Mouse (Mus musculus): Measurements from ENCODE around the gene Tor1aip2. TPM values are rescaled to one million over a fixed set of nuclear protein-coding genes. Genes with fewer than 3 reads are reported as not detected.
A peak's percentile ranks its signal among the peaks of the same experiment; 100 is the strongest.
"Not testable (repeated sequence)": the region's sequence is repeated elsewhere in the genome, so short reads cannot be mapped to it uniquely, and the experiment has no call there.

Gene Tor1aip2
- polyA plus RNA-seq, 1 experiment from 2014 or later: 73.6 TPM

DNA sequence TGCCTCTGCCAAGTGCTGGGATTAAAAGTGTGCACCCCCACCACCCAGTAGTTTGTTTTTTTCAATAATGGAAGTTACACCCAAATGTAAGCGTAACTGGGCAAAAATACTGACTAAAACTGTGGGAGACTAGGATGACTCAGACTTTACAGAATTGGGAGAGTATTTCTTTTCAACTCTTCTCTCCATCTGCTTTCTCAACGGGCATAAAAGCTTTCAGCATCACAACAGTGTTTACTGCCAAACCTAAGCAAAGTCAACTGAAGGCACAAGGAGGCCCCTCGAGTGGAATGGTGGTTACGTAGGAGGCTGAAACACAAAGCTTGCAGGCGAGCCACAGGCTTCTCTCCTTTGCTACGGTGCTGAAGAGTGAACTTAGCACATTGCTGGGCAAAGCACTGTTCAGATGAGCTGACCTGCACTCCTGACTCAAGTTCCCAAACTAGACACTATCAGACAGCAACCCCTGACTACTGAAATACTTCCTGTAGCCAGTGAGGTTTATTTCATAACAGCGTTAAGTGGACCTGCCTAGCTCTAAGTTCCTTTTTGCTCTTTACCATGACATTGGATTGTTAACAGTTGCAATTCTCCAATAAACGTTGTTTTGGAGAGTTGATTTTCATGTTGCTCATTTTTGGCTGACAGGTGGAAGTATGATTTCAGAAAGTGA, 10.2 kb upstream of the Tor1aip2 start:
- Histone ChIP-seq H3K9ac (replicated peaks) (no peak overlapping the region), H3K9me3 (no peaks in the 10 kb centered on the region), H3K36me3 (peaks cover 33% of the 10 kb centered on the region), H3K27me3 (no peaks in the 10 kb centered on the region), H3K4me2 (replicated peaks) (no peak overlapping the region), H3K4me1 (no peaks in the 10 kb centered on the region), H3K27ac (replicated peaks) (no peak overlapping the region), H3K4me3 (no peak overlapping the region)
- no peak for ATAC-seq (replicated peaks)
- WGBS: 84% methylated on average over 8 of the region's 8 CpGs

GRCm38 (mm10) chr1:156027849-156028248, 7.4 kb upstream of the Tor1aip2 start:
- ATAC-seq (replicated peaks): no peak
- H3K36me3 ChIP-seq: peaks cover 44% of the 10 kb centered on the region
- no peaks in the 10 kb centered on the region for H3K4me1 ChIP-seq
- no peak overlapping the region for H3K4me3 ChIP-seq
- H3K27ac ChIP-seq (replicated peaks): no peak overlapping the region
- 85% methylated on average over 3 of the region's 3 CpGs for WGBS
- H3K9ac ChIP-seq (replicated peaks): no peak overlapping the region
- H3K9me3 ChIP-seq: no peaks in the 10 kb centered on the region
- no peak overlapping the region for H3K4me2 ChIP-seq (replicated peaks)
- no peaks in the 10 kb centered on the region for H3K27me3 ChIP-seq

- Histone ChIP-seq H3K27me3 (no peaks in the 10 kb centered on the region), H3K4me1 (no peaks in the 10 kb centered on the region), H3K36me3 (peaks cover 48% of the 10 kb centered on the region), H3K9me3 (no peaks in the 10 kb centered on the region), H3K4me3 (no peak overlapping the region), H3K27ac (replicated peaks) (no peak overlapping the region), H3K4me2 (replicated peaks) (no peak overlapping the region), H3K9ac (replicated peaks) (no peak overlapping the region)
- WGBS: 90% methylated on average over 4 of the region's 4 CpGs
- ATAC-seq (replicated peaks): no peak
Observed at GRCm38 (mm10) chr1:156028340-156028975, 6.7 kb upstream of the Tor1aip2 start.

DNA sequence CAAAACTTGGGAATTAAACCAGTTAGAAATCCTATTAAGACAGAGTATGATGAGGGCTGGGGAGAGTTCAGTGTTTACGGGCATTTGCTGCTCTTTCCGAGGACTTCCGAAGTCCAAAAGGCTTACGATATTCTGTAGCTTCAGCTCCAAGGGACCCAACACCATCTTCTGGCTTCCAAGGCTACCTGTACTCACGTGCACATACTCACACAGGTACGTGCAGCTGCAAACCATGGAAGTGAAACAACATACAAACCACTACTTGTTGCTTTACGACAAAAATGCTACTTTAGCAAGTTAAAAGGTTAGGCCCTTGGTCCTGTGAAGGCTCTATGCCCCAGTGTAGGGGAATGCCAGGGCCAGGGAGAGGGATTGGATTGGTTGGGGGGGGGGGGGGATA, 1.3 kb upstream of the Tor1aip2 start:
- Histone ChIP-seq H3K9me3 (no peaks in the 10 kb centered on the region), H3K36me3 (peaks cover 39% of the 10 kb centered on the region), H3K4me3 (no peak overlapping the region), H3K9ac (replicated peaks) (no peak overlapping the region), H3K27me3 (no peaks in the 10 kb centered on the region), H3K27ac (replicated peaks) (no peak overlapping the region), H3K4me1 (peaks cover 16% of the 10 kb centered on the region), H3K4me2 (replicated peaks) (no peak overlapping the region)
- WGBS: 95% methylated on average over 7 of the region's 7 CpGs
- no peak for ATAC-seq (replicated peaks)

GRCm38 (mm10) chr1:156034661-156035060, 542 bp upstream of the Tor1aip2 start:
- H3K4me1 ChIP-seq: peaks cover 16% of the 10 kb centered on the region
- no peak for ATAC-seq (replicated peaks)
- peak overlapping the region; percentile 96; the same call in 1 of the 2 replicates for H3K27ac ChIP-seq (replicated peaks)

GRCm38 (mm10) chr1:156035930-156036737, 931 bp downstream of the Tor1aip2 start, which contains the start of gene Tor1aip1:
Gene Tor1aip1, minus strand, starts transcription at chr1:156036480.
- Histone ChIP-seq H3K9ac (replicated peaks) (peak within 1 kb of the TSS; percentile 92), H3K4me1 (peaks cover 21% of the 10 kb centered on the region), H3K27ac (replicated peaks) (peak within 1 kb of the TSS; percentile 96), H3K27me3 (no peaks in the 10 kb centered on the region), H3K9me3 (no peaks in the 10 kb centered on the region), H3K36me3 (peaks cover 24% of the 10 kb centered on the region), H3K4me3 (peak within 1 kb of the TSS; percentile 95), H3K4me2 (replicated peaks) (peak within 1 kb of the TSS; percentile 66)
- under 1% methylated on average over 59 of the region's 59 CpGs for WGBS
- ATAC-seq (replicated peaks): peak; percentile 94

More at GRCm38 (mm10) chr1:156034661-156035060, 542 bp upstream of the Tor1aip2 start:
- Histone ChIP-seq H3K9me3 (no peaks in the 10 kb centered on the region), H3K4me2 (replicated peaks) (peak overlapping the region; percentile 66), H3K9ac (replicated peaks) (peak overlapping the region; percentile 92), H3K4me3 (peak overlapping the region; percentile 95), H3K27me3 (no peaks in the 10 kb centered on the region), H3K36me3 (peaks cover 35% of the 10 kb centered on the region)
- WGBS: 30% methylated on average over 1 of the region's 1 CpGs

DNA sequence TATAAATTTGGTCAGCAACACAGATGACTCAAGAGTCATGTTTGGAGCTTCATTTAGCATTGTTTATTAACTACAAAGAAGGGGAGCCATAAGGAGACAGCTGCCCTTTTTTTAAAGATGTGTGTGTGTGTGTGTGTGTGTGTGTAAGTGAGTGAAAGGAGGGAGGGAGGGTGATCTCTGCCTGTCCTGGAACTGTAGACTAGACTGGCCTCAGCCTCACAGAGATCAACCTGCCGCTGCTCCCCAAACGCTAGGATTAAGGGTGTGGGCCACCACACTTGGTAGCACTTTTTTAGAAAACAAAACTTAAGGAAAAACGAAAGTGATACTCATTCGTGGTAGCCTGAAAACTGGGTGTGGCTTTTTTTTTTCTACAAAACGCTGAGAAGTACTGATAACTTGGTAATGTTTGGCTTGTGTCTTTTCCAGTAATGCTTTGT, 2.0 kb downstream of the Tor1aip2 start:
- Histone ChIP-seq H3K4me2 (replicated peaks) (no peak overlapping the region), H3K27ac (replicated peaks) (no peak overlapping the region), H3K4me1 (peaks cover 30% of the 10 kb centered on the region), H3K4me3 (no peak overlapping the region), H3K9me3 (no peaks in the 10 kb centered on the region), H3K36me3 (peaks cover 15% of the 10 kb centered on the region), H3K9ac (replicated peaks) (no peak overlapping the region), H3K27me3 (no peaks in the 10 kb centered on the region)
- no peak for ATAC-seq (replicated peaks)
- 75% methylated on average over 5 of the region's 5 CpGs for WGBS

DNA sequence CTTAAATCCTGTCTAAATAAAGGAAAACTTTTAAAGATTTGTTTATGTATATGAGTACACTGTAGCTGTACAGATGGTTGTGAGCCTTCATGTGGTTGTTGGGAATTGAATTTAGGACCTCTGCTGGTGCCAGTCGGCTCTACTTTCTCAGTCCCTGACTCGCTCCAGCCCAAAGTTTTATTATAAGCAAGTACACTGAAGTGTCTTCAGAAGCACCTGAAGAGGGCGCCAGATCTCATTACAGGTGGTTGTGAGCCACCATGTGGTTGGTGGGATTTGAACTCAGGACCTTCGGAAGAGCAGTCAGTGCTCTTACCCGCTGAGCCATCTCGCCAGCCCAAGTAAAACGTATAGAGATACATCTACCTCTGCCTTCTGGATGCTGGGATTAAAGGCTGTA, 4.8 kb downstream of the Tor1aip2 start:
- Histone ChIP-seq H3K4me1 (peaks cover 35% of the 10 kb centered on the region), H3K27ac (replicated peaks) (peak overlapping the region; percentile 38; the same call in 1 of the 2 replicates)
- 67% methylated on average over 7 of the region's 7 CpGs for WGBS
- H3K9ac ChIP-seq (replicated peaks); H3K4me2 ChIP-seq (replicated peaks); H3K36me3 ChIP-seq; ATAC-seq (replicated peaks); H3K27me3 ChIP-seq; H3K4me3 ChIP-seq; H3K9me3 ChIP-seq: not testable (repeated sequence)

DNA sequence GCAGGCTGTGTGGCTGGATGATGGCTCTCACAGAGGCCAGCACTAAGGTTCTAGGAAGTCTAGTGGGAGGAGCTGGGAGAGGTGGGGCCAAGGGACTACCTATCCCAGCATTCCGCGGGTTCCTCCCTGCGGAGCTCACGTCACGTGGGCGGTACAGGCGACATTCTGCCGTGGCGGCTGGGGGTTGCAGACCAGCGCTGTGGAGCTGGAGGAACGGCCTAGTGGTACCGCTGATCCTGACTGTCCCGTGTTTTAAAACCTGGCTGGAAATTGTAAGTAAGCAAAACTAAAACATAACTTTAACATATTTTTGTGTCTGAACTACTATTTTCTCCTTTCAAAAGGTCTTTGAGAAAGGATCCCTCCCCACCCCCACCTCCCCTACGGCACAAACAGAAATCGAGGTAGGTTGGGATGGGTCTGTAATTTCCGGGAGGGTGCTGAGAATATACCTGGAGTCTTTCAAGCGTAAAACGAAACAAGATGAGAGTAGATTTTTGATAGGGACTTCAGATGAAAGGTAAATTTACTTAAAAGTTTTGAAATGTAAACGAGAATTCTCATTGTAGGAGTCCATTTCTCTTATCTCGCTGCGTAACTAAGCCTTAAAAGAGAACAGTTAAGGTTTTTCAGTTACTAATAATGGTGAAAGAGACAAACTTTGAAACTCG, 5.7 kb downstream of the Tor1aip2 start:
- Histone ChIP-seq H3K27me3 (no peaks in the 10 kb centered on the region), H3K4me3 (peak overlapping the region; percentile 62), H3K4me2 (replicated peaks) (peak overlapping the region; percentile 49), H3K9ac (replicated peaks) (peak overlapping the region; percentile 59), H3K27ac (replicated peaks) (peak overlapping the region; percentile 38; the same call in 1 of the 2 replicates), H3K4me1 (peaks cover 34% of the 10 kb centered on the region), H3K9me3 (no peaks in the 10 kb centered on the region), H3K36me3 (peaks cover 7% of the 10 kb centered on the region; the same call in 1 of the 2 replicates)
- WGBS: 2% methylated on average over 22 of the region's 22 CpGs
- ATAC-seq (replicated peaks): peak; percentile 88

DNA sequence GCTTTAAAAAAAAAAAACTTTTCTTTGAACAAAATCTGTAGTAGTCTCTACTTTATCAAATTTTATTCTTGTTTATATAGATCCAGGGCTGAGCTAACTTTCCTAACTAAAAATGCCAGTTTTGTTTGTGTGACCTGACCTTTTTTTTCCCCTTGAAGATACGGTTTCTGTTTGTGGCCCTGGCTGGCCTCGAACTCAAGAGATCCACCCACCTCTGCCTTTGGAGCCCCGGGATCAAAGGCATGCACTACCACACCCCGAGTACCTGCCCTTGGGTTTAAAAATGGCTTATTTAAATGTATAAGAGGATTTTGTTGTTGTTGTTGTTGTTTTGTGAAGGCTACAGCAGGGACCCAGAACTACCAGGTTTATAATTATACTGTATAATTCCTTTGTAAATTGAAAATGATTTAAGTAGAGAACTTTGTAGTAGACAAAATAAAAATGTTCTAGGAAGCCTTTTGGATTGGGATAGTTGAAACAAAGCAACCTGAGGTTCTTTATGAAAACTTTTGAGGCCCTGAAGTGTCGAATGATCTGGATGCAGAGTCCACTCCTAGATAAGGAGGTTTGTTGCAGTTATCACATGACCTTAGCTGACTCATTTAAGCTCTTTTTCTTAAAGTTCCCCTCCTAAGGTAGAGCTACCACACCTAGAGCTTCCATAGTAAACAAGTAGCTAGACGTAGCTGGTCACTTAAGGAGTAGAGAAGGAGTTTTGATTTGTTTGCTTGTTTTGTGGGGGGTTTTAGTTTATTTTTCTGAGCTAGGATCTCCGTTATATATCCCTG, 6.4 kb downstream of the Tor1aip2 start:
- Histone ChIP-seq H3K4me2 (replicated peaks) (peak overlapping the region; percentile 49), H3K9me3 (no peaks in the 10 kb centered on the region), H3K4me3 (peak overlapping the region; percentile 62), H3K4me1 (peaks cover 34% of the 10 kb centered on the region), H3K27me3 (no peaks in the 10 kb centered on the region), H3K27ac (replicated peaks) (no peak overlapping the region), H3K9ac (replicated peaks) (peak overlapping the region; percentile 36; the same call in 1 of the 2 replicates), H3K36me3 (peaks cover 8% of the 10 kb centered on the region; the same call in 1 of the 2 replicates)
- WGBS: 50% methylated on average over 7 of the region's 7 CpGs
- ATAC-seq (replicated peaks): no peak

GRCm38 (mm10) chr1:156042481-156042880, 7.3 kb downstream of the Tor1aip2 start:
- Histone ChIP-seq H3K36me3 (peaks cover 10% of the 10 kb centered on the region), H3K27me3 (no peaks in the 10 kb centered on the region), H3K4me2 (replicated peaks) (peak overlapping the region; percentile 49; the same call in 1 of the 2 replicates), H3K4me1 (peaks cover 30% of the 10 kb centered on the region), H3K9me3 (no peaks in the 10 kb centered on the region), H3K27ac (replicated peaks) (0 out of 2 replicates have a peak overlapping the region, but pooled peaks have one; percentile 11), H3K4me3 (no peak overlapping the region), H3K9ac (replicated peaks) (0 out of 2 replicates have a peak overlapping the region, but pooled peaks have one; percentile 36)
- WGBS: 88% methylated on average over 5 of the region's 5 CpGs
- ATAC-seq (replicated peaks): no peak

All from forebrain, embryonic 15.5 days (tissue).